Mouse (Mus musculus): ENCODE results near the gene Hhip. TPM values are rescaled to one million over a fixed set of nuclear protein-coding genes. Genes with fewer than 3 reads are reported as not detected.
"Not testable (repeated sequence)": the region's sequence is repeated elsewhere in the genome, so short reads cannot be mapped to it uniquely, and the experiment has no call there.

Hhip gene
- polyA plus RNA-seq, 1 experiment from 2014 or later = 3.2 TPM

DNA sequence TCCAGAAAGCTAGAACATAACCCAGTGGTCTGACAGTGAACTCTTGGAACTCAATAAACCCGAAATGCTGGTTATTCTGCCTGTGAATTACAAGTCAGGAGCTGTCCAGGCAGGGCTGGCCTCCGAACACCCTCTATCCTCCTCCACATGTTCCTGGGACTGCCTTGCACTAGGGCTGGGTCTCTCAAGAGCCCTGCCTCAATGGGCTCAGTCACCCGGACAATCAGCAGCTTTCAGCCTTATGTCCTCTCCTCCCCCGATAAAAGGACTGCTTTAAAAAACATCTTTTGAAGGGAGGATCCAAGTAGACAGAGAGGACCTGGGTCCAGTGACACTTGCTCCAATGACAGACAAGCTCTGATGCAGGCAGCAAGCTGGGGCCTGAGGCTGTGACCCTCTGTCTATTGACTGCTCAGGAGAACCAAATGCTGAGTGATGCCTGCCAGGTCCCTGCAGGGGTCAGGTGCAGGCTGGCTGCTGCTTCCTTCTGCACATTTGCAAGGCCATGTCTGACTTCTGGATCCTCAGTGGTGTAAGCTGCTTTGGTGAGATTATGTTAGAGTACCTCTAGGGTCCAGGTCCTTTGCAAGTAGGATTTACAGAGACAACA lies 20.1 kb downstream of the Hhip start:
- H3K27me3 ChIP-seq = no peaks in the 10 kb centered on the region
- no peak overlapping the region for H3K27ac ChIP-seq
- H3K36me3 ChIP-seq (replicated peaks) = no peaks in the 10 kb centered on the region
- no peak overlapping the region for H3K4me3 ChIP-seq (replicated peaks)
- H3K4me2 ChIP-seq = no peak overlapping the region
- WGBS = 16% methylated on average over 4 of the region's 4 CpGs
- no peaks in the 10 kb centered on the region for H3K9me3 ChIP-seq
- no peak overlapping the region for H3K9ac ChIP-seq
- no peak for ATAC-seq (ENCODE audit: low FRiP score)
- peaks cover 13% of the 10 kb centered on the region for H3K4me1 ChIP-seq

- Histone ChIP-seq H3K27ac (no peak overlapping the region), H3K36me3 (replicated peaks) (no peaks in the 10 kb centered on the region), H3K4me1 (peaks cover 15% of the 10 kb centered on the region), H3K9me3 (no peaks in the 10 kb centered on the region), H3K27me3 (no peaks in the 10 kb centered on the region), H3K9ac (no peak overlapping the region), H3K4me2 (no peak overlapping the region), H3K4me3 (replicated peaks) (no peak overlapping the region)
- 58% methylated on average over 3 of the region's 3 CpGs for WGBS
- no peak for ATAC-seq (ENCODE audit: low FRiP score)
Measured at GRCm38 (mm10) chr8:80032604-80033003, 25.2 kb downstream of the Hhip start.

GRCm38 (mm10) chr8:80031330-80032293 lies 26.2 kb downstream of the Hhip start:
- Histone ChIP-seq H3K9ac (no peak overlapping the region), H3K4me2 (no peak overlapping the region), H3K4me1 (peaks cover 15% of the 10 kb centered on the region), H3K36me3 (replicated peaks) (no peaks in the 10 kb centered on the region), H3K27me3 (no peaks in the 10 kb centered on the region), H3K27ac (no peak overlapping the region), H3K9me3 (no peaks in the 10 kb centered on the region), H3K4me3 (replicated peaks) (no peak overlapping the region)
- WGBS = 40% methylated on average over 15 of the region's 15 CpGs
- no peak for ATAC-seq (ENCODE audit: low FRiP score)

- Histone ChIP-seq H3K9ac (no peak overlapping the region), H3K9me3 (no peaks in the 10 kb centered on the region), H3K4me3 (replicated peaks) (no peak overlapping the region), H3K27me3 (no peaks in the 10 kb centered on the region), H3K4me1 (peaks cover 17% of the 10 kb centered on the region), H3K27ac (no peak overlapping the region), H3K4me2 (no peak overlapping the region), H3K36me3 (replicated peaks) (no peaks in the 10 kb centered on the region)
- 64% methylated on average over 6 of the region's 6 CpGs for WGBS
- ATAC-seq (ENCODE audit: low FRiP score) = no peak
Measured at GRCm38 (mm10) chr8:80029631-80030030, 28.2 kb downstream of the Hhip start.

GRCm38 (mm10) chr8:80020469-80020868 lies 37.3 kb downstream of the Hhip start:
- Histone ChIP-seq H3K4me3 (replicated peaks) (no peak overlapping the region), H3K9ac (no peak overlapping the region), H3K4me1 (no peaks in the 10 kb centered on the region), H3K27ac (no peak overlapping the region), H3K9me3 (no peaks in the 10 kb centered on the region), H3K27me3 (no peaks in the 10 kb centered on the region), H3K36me3 (replicated peaks) (no peaks in the 10 kb centered on the region), H3K4me2 (no peak overlapping the region)
- ATAC-seq (ENCODE audit: low FRiP score) = no peak
- WGBS = 93% methylated on average over 5 of the region's 5 CpGs

GRCm38 (mm10) chr8:80015818-80016217 lies 42.0 kb downstream of the Hhip start:
- H3K27ac ChIP-seq = no peak overlapping the region
- H3K9me3 ChIP-seq = no peaks in the 10 kb centered on the region
- no peak overlapping the region for H3K9ac ChIP-seq
- no peaks in the 10 kb centered on the region for H3K36me3 ChIP-seq (replicated peaks)
- H3K4me1 ChIP-seq = no peaks in the 10 kb centered on the region
- no peak for ATAC-seq (ENCODE audit: low FRiP score)
- 92% methylated on average over 2 of the region's 2 CpGs for WGBS
- no peak overlapping the region for H3K4me3 ChIP-seq (replicated peaks)
- H3K4me2 ChIP-seq = no peak overlapping the region
- no peaks in the 10 kb centered on the region for H3K27me3 ChIP-seq

DNA sequence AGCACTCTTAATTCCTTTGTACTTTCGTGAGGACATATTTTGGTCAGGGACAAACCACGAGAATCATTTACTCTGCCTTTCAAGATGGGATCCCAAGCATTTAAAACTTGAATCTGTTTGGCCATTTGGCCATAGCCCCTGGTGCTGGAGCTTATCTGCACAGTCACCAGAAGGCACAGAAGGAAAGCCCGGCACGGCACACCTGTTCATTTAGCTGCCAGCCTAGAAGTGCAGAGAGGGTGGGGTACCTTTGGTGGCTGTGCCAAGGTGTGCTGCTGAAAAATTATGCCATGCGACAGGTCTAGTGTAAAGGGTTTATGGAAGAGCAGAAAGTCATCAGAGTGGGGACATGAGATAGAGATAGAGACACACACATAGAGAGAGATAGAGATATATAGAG lies 53.4 kb downstream of the Hhip start:
- WGBS = 86% methylated on average over 5 of the region's 5 CpGs
- ATAC-seq (ENCODE audit: low FRiP score) = no peak

GRCm38 (mm10) chr8:80002313-80002712 lies 55.5 kb downstream of the Hhip start:
- no peak for ATAC-seq (ENCODE audit: low FRiP score)
- Histone ChIP-seq H3K4me3 (replicated peaks) (no peak overlapping the region), H3K4me2 (no peak overlapping the region), H3K36me3 (replicated peaks) (no peaks in the 10 kb centered on the region), H3K9ac (no peak overlapping the region), H3K27me3 (no peaks in the 10 kb centered on the region), H3K27ac (no peak overlapping the region), H3K9me3 (no peaks in the 10 kb centered on the region), H3K4me1 (0 out of 2 replicates have a peak, but pooled peaks cover 2% of the 10 kb centered on the region)
- 86% methylated on average over 5 of the region's 5 CpGs for WGBS

More for the DNA sequence above, 53.4 kb downstream of the Hhip start:
- H3K4me1 ChIP-seq = no peaks in the 10 kb centered on the region
- H3K27ac ChIP-seq = no peak overlapping the region
- no peak overlapping the region for H3K4me3 ChIP-seq (replicated peaks)
- H3K4me2 ChIP-seq = no peak overlapping the region
- H3K9ac ChIP-seq = no peak overlapping the region
- H3K27me3 ChIP-seq = no peaks in the 10 kb centered on the region
- H3K36me3 ChIP-seq (replicated peaks) = no peaks in the 10 kb centered on the region
- no peaks in the 10 kb centered on the region for H3K9me3 ChIP-seq

DNA sequence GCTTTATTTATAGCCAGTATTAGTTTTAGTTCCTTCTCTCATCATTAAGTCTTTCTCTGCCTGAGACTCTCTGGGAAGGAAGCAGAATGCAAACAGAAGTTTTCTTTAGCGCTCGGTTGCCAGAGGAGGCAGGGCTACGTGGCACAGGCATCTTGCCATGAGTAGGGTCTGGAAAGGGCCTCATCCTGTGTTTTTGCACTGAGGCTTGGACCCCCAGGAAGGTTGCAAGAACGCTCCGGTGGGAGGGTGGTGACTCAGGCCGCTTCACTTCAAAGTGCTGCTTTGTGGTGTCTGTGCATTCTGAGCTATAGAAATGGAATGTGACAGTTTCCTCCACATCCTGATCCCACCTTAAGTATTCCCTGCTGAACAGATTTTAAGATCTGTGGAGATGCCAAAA lies 62.7 kb downstream of the Hhip start:
- H3K27me3 ChIP-seq = no peaks in the 10 kb centered on the region
- no peaks in the 10 kb centered on the region for H3K36me3 ChIP-seq (replicated peaks)
- H3K4me1 ChIP-seq = peaks cover 6% of the 10 kb centered on the region; the same call in 1 of the 2 replicates
- H3K4me2 ChIP-seq = no peak overlapping the region
- no peak for ATAC-seq (ENCODE audit: low FRiP score)
- H3K9ac ChIP-seq = no peak overlapping the region
- WGBS = 72% methylated on average over 6 of the region's 6 CpGs
- H3K4me3 ChIP-seq (replicated peaks) = no peak overlapping the region
- no peaks in the 10 kb centered on the region for H3K9me3 ChIP-seq
- no peak overlapping the region for H3K27ac ChIP-seq

DNA sequence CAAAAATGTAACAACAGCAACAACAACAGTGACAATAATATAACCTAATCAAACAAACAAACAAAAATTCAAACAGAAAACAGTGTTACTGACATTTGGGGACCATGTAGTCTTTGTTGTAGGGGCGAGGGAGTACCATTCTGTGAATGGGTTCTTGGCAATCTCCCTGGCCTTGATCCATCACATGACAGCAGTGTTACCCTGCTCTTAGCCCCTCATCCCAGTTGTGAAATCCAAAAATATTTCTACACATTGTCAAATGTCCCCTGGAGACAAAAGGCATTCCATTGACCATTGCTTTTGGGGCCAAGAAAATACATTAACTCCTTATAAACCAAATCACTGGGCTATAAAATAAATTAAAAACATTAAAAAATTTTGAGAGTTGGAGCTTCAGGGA lies 64.3 kb downstream of the Hhip start:
- 96% methylated on average over 1 of the region's 1 CpGs for WGBS
- H3K36me3 ChIP-seq (replicated peaks) = no peaks in the 10 kb centered on the region
- H3K4me1 ChIP-seq = peaks cover 6% of the 10 kb centered on the region; the same call in 1 of the 2 replicates
- no peak overlapping the region for H3K4me2 ChIP-seq
- H3K9ac ChIP-seq = no peak overlapping the region
- H3K27ac ChIP-seq = no peak overlapping the region
- no peak for ATAC-seq (ENCODE audit: low FRiP score)
- no peaks in the 10 kb centered on the region for H3K9me3 ChIP-seq
- H3K27me3 ChIP-seq = no peaks in the 10 kb centered on the region
- no peak overlapping the region for H3K4me3 ChIP-seq (replicated peaks)

DNA sequence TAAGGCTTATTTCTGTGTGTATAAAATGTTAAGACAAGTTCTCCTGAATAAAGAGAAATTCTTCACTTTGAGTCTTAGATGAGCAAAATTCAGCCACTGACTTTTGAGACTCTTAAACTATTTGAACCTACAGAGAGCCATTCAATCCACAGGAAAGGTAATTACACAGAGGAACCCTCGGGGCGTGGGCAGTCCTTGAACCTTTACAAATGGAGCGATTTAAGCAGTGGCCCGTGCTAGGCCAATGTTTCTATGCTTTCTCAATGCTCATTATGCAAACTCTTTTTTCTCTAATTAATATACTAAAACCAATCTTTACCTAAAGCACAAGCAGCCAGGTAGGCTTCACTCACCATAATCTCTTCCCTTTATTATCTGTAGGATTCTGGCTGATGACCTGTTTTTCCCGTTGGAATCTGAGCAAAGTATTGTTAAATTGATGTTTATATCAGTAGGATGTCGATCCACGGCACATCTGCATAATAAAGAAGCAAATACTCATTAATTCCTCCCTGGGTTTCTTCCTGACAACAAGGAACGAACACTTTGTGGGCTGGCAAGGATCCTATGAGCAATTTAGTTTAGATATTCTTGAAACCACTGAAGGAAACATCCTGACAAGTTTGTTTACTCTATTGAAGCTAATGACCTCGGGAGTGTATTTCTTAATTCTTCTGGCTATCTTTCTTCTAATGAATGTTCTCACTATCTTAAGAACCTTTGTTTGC lies 65.5 kb downstream of the Hhip start:
- no peak overlapping the region for H3K4me3 ChIP-seq (replicated peaks)
- ATAC-seq (ENCODE audit: low FRiP score) = peak; percentile 65; the same call in 1 of the 2 replicates
- peaks cover 4% of the 10 kb centered on the region; the same call in 1 of the 2 replicates for H3K4me1 ChIP-seq
- no peaks in the 10 kb centered on the region for H3K36me3 ChIP-seq (replicated peaks)
- H3K9me3 ChIP-seq = no peaks in the 10 kb centered on the region
- WGBS = 22% methylated on average over 9 of the region's 9 CpGs
- H3K4me2 ChIP-seq = no peak overlapping the region
- H3K9ac ChIP-seq = no peak overlapping the region
- H3K27ac ChIP-seq = no peak overlapping the region
- no peaks in the 10 kb centered on the region for H3K27me3 ChIP-seq

GRCm38 (mm10) chr8:79991420-79991819 lies 66.4 kb downstream of the Hhip start:
- not testable (repeated sequence) for H3K27ac ChIP-seq; H3K9ac ChIP-seq; H3K4me2 ChIP-seq; H3K36me3 ChIP-seq (replicated peaks); H3K27me3 ChIP-seq; H3K9me3 ChIP-seq; H3K4me3 ChIP-seq (replicated peaks); H3K4me1 ChIP-seq; ATAC-seq (ENCODE audit: low FRiP score)
- whole genome bisulfite sequencing = 71% methylated on average over 1 of the region's 2 CpGs
